Mouse (Mus musculus) lung, postnatal 0 days (tissue): ENCODE results near the gene Hils1.

Experiments
- CTCF ChIP-seq: IDR thresholded peaks from 2 replicates; pipeline ENCODE4 v1.5.1; 2016; ENCODE audit warnings: antibody characterized with exemption, mild to moderate bottlenecking
- EP300 ChIP-seq: IDR thresholded peaks from 2 replicates; pipeline ENCODE4 v1.6.1; 2016; ENCODE audit warnings: antibody characterized with exemption, mild to moderate bottlenecking, control low read depth

GRCm38 (mm10) chr11:94944295-94944694 is 23.1 kb upstream of the Hils1 start:
- TF ChIP-seq CTCF (peak; percentile 25; the same call in 1 of the 2 replicates), EP300 (no peak)
